Mouse (Mus musculus) myocyte (in vitro differentiated cells): ENCODE results near the gene Asb18.

ENCODE experiments used
- MAX ChIP-seq: IDR thresholded peaks from one replicate; pipeline ENCODE4 v1.6.1; 2011; ENCODE audit warnings: low read depth, mild to moderate bottlenecking, control low read depth
- POLR2A ChIP-seq: IDR thresholded peaks from one replicate; pipeline ENCODE4 v1.6.1; 2011; ENCODE audit warnings: low read depth, mild to moderate bottlenecking, control low read depth, moderate library complexity; ENCODE audit not compliant: insufficient read length
- TCF3 ChIP-seq: IDR thresholded peaks from one replicate; pipeline ENCODE4 v1.6.1; 2011; ENCODE audit warnings: low read depth, control low read depth; ENCODE audit not compliant: insufficient read length

DNA sequence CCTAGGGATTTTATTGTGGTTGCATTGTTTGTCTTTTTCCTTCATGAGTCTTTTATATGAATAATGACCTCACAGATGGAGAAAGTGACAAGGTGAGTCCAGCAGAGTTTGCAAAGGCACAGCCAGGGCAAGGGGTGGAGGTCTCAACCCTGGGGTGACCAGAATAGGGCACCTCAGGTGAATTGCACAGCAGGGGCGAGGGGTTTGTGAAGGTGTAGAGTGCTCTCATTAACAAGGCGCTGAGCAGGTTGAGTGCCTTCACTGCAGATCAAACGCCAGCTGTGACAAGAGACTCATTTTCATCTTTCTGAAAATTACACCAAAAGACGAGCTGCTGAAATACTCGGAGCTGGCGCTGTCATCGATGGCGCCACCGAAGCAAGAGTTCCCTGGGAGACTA, 46.9 kb downstream of the Asb18 start:
- TF ChIP-seq MAX, result no peak
- no peak for TF ChIP-seq POLR2A
- TF ChIP-seq TCF3, result no peak
